Mouse (Mus musculus) neural tube, embryonic 13.5 days (tissue): ENCODE data around the gene Tmc2. TPM values are rescaled to one million over a fixed set of nuclear protein-coding genes. Genes with fewer than 3 reads are reported as not detected.
A peak's percentile ranks its signal among the peaks of the same experiment; 100 is the strongest.

Experiments
- ATAC-seq: fragments of 200-750 bp; cut with Nextera tagmentation; 2 replicates; pipeline ENCODE4 v1.8.0; 2017; ENCODE audit warnings: low read depth, mild to moderate bottlenecking, moderate TSS enrichment, moderate library complexity
- H3K27ac ChIP-seq: fragments of 300-500 bp; sonication (generic); replicated peaks from 2 replicates; pipeline ENCODE4 v1.5.1; 2015; ENCODE audit warnings: moderate library complexity, mild to moderate bottlenecking, inconsistent platforms
- H3K27me3 ChIP-seq: fragments of 300-500 bp; sonication (generic); 2 replicates; pipeline ENCODE4 v1.6.1; 2015; ENCODE audit warnings: mild to moderate bottlenecking, inconsistent platforms
- H3K36me3 ChIP-seq: fragments of 300-500 bp; sonication (generic); 2 replicates; pipeline ENCODE4 v1.6.1; 2015; ENCODE audit warnings: mild to moderate bottlenecking, inconsistent platforms
- H3K4me1 ChIP-seq: fragments of 300-500 bp; sonication (generic); replicated peaks from 2 replicates; pipeline ENCODE4 v1.6.1; 2015; ENCODE audit warnings: inconsistent platforms
- H3K4me2 ChIP-seq: fragments of 300-500 bp; sonication (generic); 2 replicates; pipeline ENCODE4 v1.6.1; 2015; ENCODE audit warnings: inconsistent platforms, mild to moderate bottlenecking, moderate library complexity
- H3K4me3 ChIP-seq: fragments of 300-500 bp; sonication (generic); 2 replicates; pipeline ENCODE4 v1.5.1; 2015; ENCODE audit warnings: mild to moderate bottlenecking, inconsistent platforms
- H3K9ac ChIP-seq: fragments of 300-500 bp; sonication (generic); 2 replicates; pipeline ENCODE4 v1.6.1; 2015; ENCODE audit warnings: moderate library complexity, mild to moderate bottlenecking, inconsistent platforms
- H3K9me3 ChIP-seq: fragments of 300-500 bp; sonication (generic); 2 replicates; pipeline ENCODE4 v1.6.1; 2016; ENCODE audit warnings: inconsistent platforms
- WGBS: fragments of 180-500 bp; shearing (Covaris S2); methylation state at CpG from one replicate; pipeline ENCODE4 v1.1.7; 2015; 5-methylcytosine and 5-hydroxymethylcytosine counted together
- polyA plus RNA-seq: library from polyadenylated mRNA; unstranded; fragments of >200 nt; fragmentation: Nextera tagmentation; extraction: Ambion mirVana; gene quantifications from 2 replicates; pipeline ENCODE4 v1.2.1, GENCODE M21; 2015

The Tmc2 gene
- not detected in 2 replicates for polyA plus RNA-seq

DNA sequence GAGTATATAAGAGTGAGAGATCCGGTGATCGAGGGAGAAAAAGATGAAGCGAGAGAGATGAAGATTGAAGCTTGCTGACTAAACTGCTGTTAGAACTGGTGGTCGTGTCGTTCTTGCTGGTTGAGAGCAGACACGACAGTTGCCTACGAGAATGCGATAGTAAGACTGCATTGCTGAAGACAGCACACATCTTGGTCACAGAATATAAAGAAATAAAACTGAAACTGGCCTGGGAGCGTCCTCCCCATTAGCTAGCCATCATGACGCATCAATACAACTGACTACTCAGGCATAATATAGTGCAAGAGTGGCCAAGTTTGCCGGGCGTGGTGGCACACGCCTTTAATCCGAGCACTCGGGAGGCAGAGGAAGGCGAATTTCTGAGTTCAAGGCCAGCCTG is at the start of gene Tmc2:
Tmc2 (plus strand) TSS at position 301 of the 400 bp plus-strand sequence.
- no peak within 1 kb of the TSS for H3K27ac ChIP-seq
- ATAC-seq: no peak
- no peaks in the 10 kb centered on the region for H3K9me3 ChIP-seq
- H3K27me3 ChIP-seq: no peaks in the 10 kb centered on the region
- H3K4me1 ChIP-seq: no peaks in the 10 kb centered on the region
- H3K4me2 ChIP-seq: no peak within 1 kb of the TSS
- no peaks in the 10 kb centered on the region for H3K36me3 ChIP-seq
- no peak within 1 kb of the TSS for H3K9ac ChIP-seq
- WGBS: 94% methylated on average over 16 of the region's 16 CpGs
- H3K4me3 ChIP-seq: no peak within 1 kb of the TSS

DNA sequence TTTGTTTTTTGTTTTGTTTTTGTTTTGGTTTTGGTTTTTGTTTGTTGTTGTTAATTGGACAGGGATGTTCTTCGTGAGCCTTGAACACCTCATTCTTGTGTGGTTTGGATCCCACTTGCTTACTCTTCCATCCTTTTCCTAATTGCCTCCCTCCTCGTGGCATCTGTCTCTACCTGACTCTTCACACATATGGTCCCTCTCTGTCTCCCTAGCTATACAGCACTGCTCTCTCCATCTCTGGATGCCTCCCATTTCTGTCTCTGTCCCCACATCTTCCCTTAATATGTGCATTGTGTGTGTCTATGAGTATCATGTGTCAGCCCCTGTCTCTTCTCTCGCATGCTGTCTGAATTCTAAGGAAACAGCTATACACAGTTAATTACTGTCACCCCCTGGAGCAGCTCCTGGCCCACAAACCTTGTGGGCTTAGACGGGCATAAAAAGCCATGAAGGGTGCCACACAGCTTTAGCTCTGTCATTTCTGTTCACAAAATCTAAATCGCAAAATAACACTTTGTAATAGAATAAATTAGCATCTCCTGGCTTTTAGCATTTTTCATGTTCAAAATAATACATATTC is 48.8 kb upstream of the Tmc2 start:
- no peak for ATAC-seq
- Histone ChIP-seq H3K36me3 (no peaks in the 10 kb centered on the region), H3K9ac (no peak overlapping the region), H3K4me2 (no peak overlapping the region), H3K9me3 (no peaks in the 10 kb centered on the region), H3K4me3 (no peak overlapping the region), H3K27me3 (no peaks in the 10 kb centered on the region), H3K4me1 (no peaks in the 10 kb centered on the region), H3K27ac (no peak overlapping the region)
- WGBS: 72% methylated on average over 5 of the region's 5 CpGs

GRCm38 (mm10) chr2:130155171-130155570 is 39.8 kb upstream of the Tmc2 start:
- Histone ChIP-seq H3K9ac (no peak overlapping the region), H3K27ac (no peak overlapping the region), H3K4me3 (no peak overlapping the region), H3K9me3 (no peaks in the 10 kb centered on the region), H3K27me3 (no peaks in the 10 kb centered on the region), H3K4me2 (no peak overlapping the region), H3K4me1 (no peaks in the 10 kb centered on the region), H3K36me3 (no peaks in the 10 kb centered on the region)
- WGBS: 80% methylated on average over 3 of the region's 3 CpGs
- no peak for ATAC-seq

GRCm38 (mm10) chr2:130155851-130156250 is 39.1 kb upstream of the Tmc2 start:
- Histone ChIP-seq H3K4me2 (no peak overlapping the region), H3K9me3 (no peaks in the 10 kb centered on the region), H3K27ac (no peak overlapping the region), H3K4me3 (no peak overlapping the region), H3K9ac (no peak overlapping the region), H3K27me3 (no peaks in the 10 kb centered on the region), H3K36me3 (no peaks in the 10 kb centered on the region), H3K4me1 (no peaks in the 10 kb centered on the region)
- ATAC-seq: no peak

DNA sequence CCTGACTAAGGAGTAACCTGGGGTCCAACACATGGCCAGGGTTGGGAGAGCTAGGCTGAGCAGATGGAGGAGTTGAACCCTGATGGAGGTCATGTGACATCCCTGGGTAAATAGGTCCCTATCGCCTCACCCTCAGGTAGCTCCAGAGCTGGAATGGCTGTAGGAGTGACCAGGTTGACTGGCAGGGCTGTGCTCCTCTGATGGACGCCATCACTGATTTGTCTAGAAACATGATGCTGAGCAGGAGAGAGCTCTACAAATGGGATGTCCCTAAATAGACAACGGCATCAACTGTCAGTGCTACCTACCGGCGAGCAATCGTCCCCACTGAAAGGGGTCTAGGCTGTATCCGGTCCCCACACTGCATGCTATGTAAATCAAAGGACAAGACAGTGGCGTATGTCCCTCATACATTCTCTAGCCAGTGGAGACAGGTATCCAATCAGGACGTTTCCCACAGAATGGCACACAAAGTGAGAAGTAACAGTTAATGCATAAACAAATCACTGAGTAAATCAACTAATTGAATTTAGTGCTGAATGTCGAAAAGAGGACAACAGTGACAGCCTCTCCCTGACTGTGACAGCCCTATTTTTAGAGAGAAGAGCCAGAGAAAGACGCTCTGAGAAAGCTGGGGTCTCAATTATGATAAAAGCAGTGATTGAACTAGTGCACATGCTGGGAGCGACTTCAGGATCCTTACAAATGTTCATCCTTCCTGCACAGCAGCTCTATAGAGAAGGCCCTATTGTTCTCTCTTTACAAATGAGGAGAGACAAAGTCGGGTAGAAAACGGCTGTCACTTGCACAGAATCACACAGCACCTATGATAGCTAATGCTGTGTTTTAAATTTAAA is 37.5 kb upstream of the Tmc2 start:
- Histone ChIP-seq H3K27me3 (no peaks in the 10 kb centered on the region), H3K4me1 (no peaks in the 10 kb centered on the region), H3K36me3 (no peaks in the 10 kb centered on the region), H3K4me3 (no peak overlapping the region), H3K9me3 (no peaks in the 10 kb centered on the region), H3K27ac (no peak overlapping the region), H3K4me2 (no peak overlapping the region), H3K9ac (no peak overlapping the region)
- ATAC-seq: no peak; the same call in 1 of the 2 replicates
- 53% methylated on average over 14 of the region's 14 CpGs for WGBS

DNA sequence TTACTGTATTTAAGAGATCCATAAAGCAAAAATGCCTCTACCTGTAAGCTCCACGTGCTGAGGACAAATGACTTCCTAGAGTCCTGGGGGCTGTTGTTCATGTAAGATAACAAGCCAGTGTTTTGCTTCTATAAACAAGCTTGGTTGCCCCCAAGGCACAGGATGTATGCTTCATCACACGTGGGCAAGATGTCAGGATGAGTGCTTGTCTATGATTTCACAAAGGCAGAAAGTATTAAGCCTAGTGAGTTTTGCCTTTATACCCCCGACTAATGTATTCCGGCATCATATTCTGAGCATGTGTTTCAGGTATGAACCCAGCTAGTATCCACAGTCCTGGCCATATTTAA is 36.9 kb upstream of the Tmc2 start:
- Histone ChIP-seq H3K9me3 (no peaks in the 10 kb centered on the region), H3K27ac (no peak overlapping the region), H3K4me2 (no peak overlapping the region), H3K36me3 (no peaks in the 10 kb centered on the region), H3K27me3 (no peaks in the 10 kb centered on the region), H3K9ac (no peak overlapping the region), H3K4me1 (no peaks in the 10 kb centered on the region), H3K4me3 (no peak overlapping the region)
- ATAC-seq: no peak
- 59% methylated on average over 4 of the region's 4 CpGs for WGBS

- no peak overlapping the region for H3K27ac ChIP-seq
- H3K9me3 ChIP-seq: no peaks in the 10 kb centered on the region
- H3K27me3 ChIP-seq: no peaks in the 10 kb centered on the region
- peaks cover 5% of the 10 kb centered on the region for H3K4me1 ChIP-seq
- ATAC-seq: no peak
- no peak overlapping the region for H3K4me3 ChIP-seq
- H3K9ac ChIP-seq: no peak overlapping the region
- peaks cover 3% of the 10 kb centered on the region; the same call in 1 of the 2 replicates for H3K36me3 ChIP-seq
- no peak overlapping the region for H3K4me2 ChIP-seq
- WGBS: 85% methylated on average over 5 of the region's 5 CpGs
Measured at GRCm38 (mm10) chr2:130162701-130163100, 32.3 kb upstream of the Tmc2 start.

- Histone ChIP-seq H3K27ac (peak overlapping the region; percentile 59), H3K4me2 (no peak overlapping the region), H3K4me3 (no peak overlapping the region), H3K4me1 (peaks cover 5% of the 10 kb centered on the region), H3K9me3 (no peaks in the 10 kb centered on the region), H3K27me3 (no peaks in the 10 kb centered on the region), H3K9ac (no peak overlapping the region), H3K36me3 (peaks cover 30% of the 10 kb centered on the region)
- peak; percentile 85 for ATAC-seq
- WGBS: 55% methylated on average over 9 of the region's 9 CpGs
Measured at GRCm38 (mm10) chr2:130166311-130167214, 28.4 kb upstream of the Tmc2 start.

- 57% methylated on average over 3 of the region's 3 CpGs for WGBS
- H3K4me3 ChIP-seq: no peak overlapping the region
- H3K4me1 ChIP-seq: peaks cover 5% of the 10 kb centered on the region
- H3K9me3 ChIP-seq: no peaks in the 10 kb centered on the region
- no peak for ATAC-seq
- no peaks in the 10 kb centered on the region for H3K27me3 ChIP-seq
- no peak overlapping the region for H3K4me2 ChIP-seq
- no peak overlapping the region for H3K27ac ChIP-seq
- H3K36me3 ChIP-seq: peaks cover 43% of the 10 kb centered on the region
- H3K9ac ChIP-seq: no peak overlapping the region
Measured at GRCm38 (mm10) chr2:130167861-130168260, 27.1 kb upstream of the Tmc2 start.

- no peaks in the 10 kb centered on the region for H3K27me3 ChIP-seq
- no peaks in the 10 kb centered on the region for H3K9me3 ChIP-seq
- WGBS: 86% methylated on average over 2 of the region's 2 CpGs
- no peak overlapping the region for H3K9ac ChIP-seq
- no peak overlapping the region for H3K4me2 ChIP-seq
- peaks cover 6% of the 10 kb centered on the region for H3K4me1 ChIP-seq
- no peak overlapping the region for H3K4me3 ChIP-seq
- no peak for ATAC-seq
- no peak overlapping the region for H3K27ac ChIP-seq
- peaks cover 79% of the 10 kb centered on the region for H3K36me3 ChIP-seq
Measured at GRCm38 (mm10) chr2:130171674-130172073, 23.3 kb upstream of the Tmc2 start.

DNA sequence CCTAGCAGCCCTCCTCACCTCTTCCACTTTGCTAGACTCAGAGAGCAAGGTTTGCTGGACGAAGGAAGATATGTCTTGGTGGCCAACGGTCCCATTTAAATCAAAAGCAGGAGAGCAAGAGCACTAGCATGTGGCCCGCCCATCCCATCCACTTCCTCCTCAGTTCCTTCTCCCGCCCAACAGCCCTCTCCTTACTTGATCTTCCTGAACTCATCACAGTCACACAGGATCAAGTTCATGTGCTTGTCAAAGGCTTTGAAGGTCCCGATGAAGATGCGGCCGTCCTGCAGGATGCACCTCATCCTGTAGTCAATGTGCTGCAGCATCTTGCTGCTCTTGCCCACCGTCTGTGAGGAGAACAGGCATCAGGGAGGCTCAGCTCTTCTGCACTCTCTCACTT is 18.2 kb upstream of the Tmc2 start:
- Histone ChIP-seq H3K9me3 (no peaks in the 10 kb centered on the region), H3K4me1 (peaks cover 31% of the 10 kb centered on the region), H3K27ac (no peak overlapping the region), H3K27me3 (no peaks in the 10 kb centered on the region), H3K4me3 (0 out of 2 replicates have a peak overlapping the region, but pooled peaks have one; percentile 94), H3K9ac (peak overlapping the region; percentile 99), H3K4me2 (peak overlapping the region; percentile 94), H3K36me3 (peaks cover 51% of the 10 kb centered on the region)
- 85% methylated on average over 8 of the region's 8 CpGs for WGBS
- ATAC-seq: no peak

- Histone ChIP-seq H3K9ac (peak overlapping the region; percentile 99), H3K36me3 (peaks cover 36% of the 10 kb centered on the region), H3K27ac (peak overlapping the region; percentile 97), H3K27me3 (no peaks in the 10 kb centered on the region; the same call in 1 of the 2 replicates), H3K4me1 (peaks cover 31% of the 10 kb centered on the region), H3K4me2 (peak overlapping the region; percentile 94), H3K9me3 (no peaks in the 10 kb centered on the region), H3K4me3 (peak overlapping the region; percentile 94)
- ATAC-seq: no peak
- WGBS: under 1% methylated on average over 11 of the region's 11 CpGs
Measured at GRCm38 (mm10) chr2:130178381-130178705, 16.7 kb upstream of the Tmc2 start.
